Mouse (Mus musculus): Measurements from ENCODE around the gene Ssr3. TPM values are rescaled to one million over a fixed set of nuclear protein-coding genes. Genes with fewer than 3 reads are reported as not detected.

Gene Ssr3
- 18.1 and 27.3 TPM in 2 replicates for polyA plus RNA-seq (2012; rRNA removed)

- Histone ChIP-seq H3K4me1 (ENCODE audit: control insufficient read depth, insufficient read depth, insufficient read length, low read length) (no peaks in the 10 kb centered on the region; the same call in 1 of the 2 replicates), H3K36me3 (ENCODE audit: control insufficient read depth, insufficient read depth, low read length) (peaks cover 19% of the 10 kb centered on the region), H3K27ac (ENCODE audit: insufficient read depth, low read depth, low read length) (peak within 1 kb of the TSS; percentile 62), H3K27me3 (ENCODE audit: control insufficient read depth, insufficient read depth, low read length) (no peaks in the 10 kb centered on the region), H3K4me3 (ENCODE audit: low read depth, low read length) (peak within 1 kb of the TSS; percentile 86)
- WGBS: 1% methylated on average over 36 of the region's 36 CpGs
- TF ChIP-seq CTCF (IDR thresholded peaks at IDR 0.05; ENCODE audit: extremely low read depth, insufficient read length, insufficient replicate concordance, low read depth, low read length) (no peak), POLR2A (IDR thresholded peaks at IDR 0.05; ENCODE audit: low read depth, low read length) (peak; percentile 93)
These were observed at the start of gene Ssr3 for GRCm38 (mm10) chr3:65392421-65392817. TSS of gene Ssr3 (minus strand) at chr3:65392623.

DNA sequence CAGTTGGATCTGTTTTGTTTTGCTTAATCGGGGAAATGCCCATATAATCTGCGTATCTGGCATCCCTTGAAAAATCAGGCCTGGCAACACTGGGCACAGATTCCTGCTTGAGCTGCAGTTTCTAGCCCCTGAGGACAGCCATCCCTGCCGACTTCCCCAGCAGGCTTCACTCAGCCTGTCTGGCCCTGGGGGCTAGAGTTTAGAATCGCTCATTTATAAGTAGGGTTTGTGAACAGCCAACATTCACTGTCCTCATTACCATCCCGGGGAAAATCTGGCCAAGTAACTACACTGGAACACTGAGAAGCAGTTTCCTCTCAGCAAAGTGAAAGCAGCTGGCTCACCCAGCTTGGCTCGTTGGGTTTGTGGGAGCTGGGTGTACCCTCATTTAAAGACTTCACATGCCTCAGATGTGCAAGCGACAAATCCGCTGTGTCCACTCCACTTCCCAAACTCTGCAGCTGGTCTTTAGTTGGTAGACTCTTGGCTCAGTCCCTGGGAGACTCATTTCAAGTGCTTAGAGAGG, 49.2 kb upstream of the Ssr3 start:
- Histone ChIP-seq H3K27me3 (ENCODE audit: control insufficient read depth, insufficient read depth, low read length) (no peaks in the 10 kb centered on the region), H3K27ac (ENCODE audit: insufficient read depth, low read depth, low read length) (peak overlapping the region; percentile 21; the same call in 1 of the 2 replicates), H3K36me3 (ENCODE audit: control insufficient read depth, insufficient read depth, low read length) (no peaks in the 10 kb centered on the region), H3K4me3 (ENCODE audit: low read depth, low read length) (no peak overlapping the region), H3K4me1 (ENCODE audit: control insufficient read depth, insufficient read depth, insufficient read length, low read length) (no peaks in the 10 kb centered on the region)
- 55% methylated on average over 8 of the region's 8 CpGs for WGBS
- TF ChIP-seq CTCF (IDR thresholded peaks at IDR 0.05; ENCODE audit: extremely low read depth, insufficient read length, insufficient replicate concordance, low read depth, low read length) (no peak), POLR2A (IDR thresholded peaks at IDR 0.05; ENCODE audit: low read depth, low read length) (no peak)

- WGBS: 83% methylated on average over 7 of the region's 7 CpGs
- Histone ChIP-seq H3K27ac (ENCODE audit: insufficient read depth, low read depth, low read length) (no peak overlapping the region), H3K4me3 (ENCODE audit: low read depth, low read length) (no peak overlapping the region), H3K36me3 (ENCODE audit: control insufficient read depth, insufficient read depth, low read length) (no peaks in the 10 kb centered on the region), H3K4me1 (ENCODE audit: control insufficient read depth, insufficient read depth, insufficient read length, low read length) (no peaks in the 10 kb centered on the region), H3K27me3 (ENCODE audit: control insufficient read depth, insufficient read depth, low read length) (no peaks in the 10 kb centered on the region)
- TF ChIP-seq POLR2A (IDR thresholded peaks at IDR 0.05; ENCODE audit: low read depth, low read length): no peak
- TF ChIP-seq CTCF (IDR thresholded peaks at IDR 0.05; ENCODE audit: extremely low read depth, insufficient read length, insufficient replicate concordance, low read depth, low read length): no peak
These were observed 46.2 kb upstream of the Ssr3 start for GRCm38 (mm10) chr3:65438511-65439228.

DNA sequence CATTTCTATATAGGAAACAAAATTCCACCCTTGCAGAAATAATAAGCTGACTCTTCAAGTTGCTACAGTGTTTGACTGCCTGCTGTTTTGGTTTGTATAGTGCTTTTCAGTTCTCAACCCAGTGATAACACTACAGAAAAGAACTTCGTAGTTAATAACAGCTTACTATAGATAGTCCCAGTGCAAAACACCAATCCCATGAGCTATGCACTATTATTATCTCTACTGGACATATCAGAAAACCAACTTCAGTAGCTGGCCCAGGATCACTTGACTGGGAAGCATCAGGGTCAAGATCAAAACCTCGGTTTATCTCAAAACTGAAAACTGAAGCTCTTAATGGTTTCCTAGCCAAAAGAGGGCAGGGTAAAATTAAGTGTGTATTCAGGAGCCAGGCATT, 43.4 kb upstream of the Ssr3 start:
- TF ChIP-seq POLR2A (IDR thresholded peaks at IDR 0.05; ENCODE audit: low read depth, low read length) (no peak), CTCF (IDR thresholded peaks at IDR 0.05; ENCODE audit: extremely low read depth, insufficient read length, insufficient replicate concordance, low read depth, low read length) (no peak)
- no peaks in the 10 kb centered on the region for H3K36me3 ChIP-seq (ENCODE audit: control insufficient read depth, insufficient read depth, low read length)
- no peaks in the 10 kb centered on the region for H3K27me3 ChIP-seq (ENCODE audit: control insufficient read depth, insufficient read depth, low read length)
- H3K4me3 ChIP-seq (ENCODE audit: low read depth, low read length): no peak overlapping the region
- 62% methylated on average over 2 of the region's 2 CpGs for WGBS
- H3K27ac ChIP-seq (ENCODE audit: insufficient read depth, low read depth, low read length): no peak overlapping the region
- no peaks in the 10 kb centered on the region for H3K4me1 ChIP-seq (ENCODE audit: control insufficient read depth, insufficient read depth, insufficient read length, low read length)

DNA sequence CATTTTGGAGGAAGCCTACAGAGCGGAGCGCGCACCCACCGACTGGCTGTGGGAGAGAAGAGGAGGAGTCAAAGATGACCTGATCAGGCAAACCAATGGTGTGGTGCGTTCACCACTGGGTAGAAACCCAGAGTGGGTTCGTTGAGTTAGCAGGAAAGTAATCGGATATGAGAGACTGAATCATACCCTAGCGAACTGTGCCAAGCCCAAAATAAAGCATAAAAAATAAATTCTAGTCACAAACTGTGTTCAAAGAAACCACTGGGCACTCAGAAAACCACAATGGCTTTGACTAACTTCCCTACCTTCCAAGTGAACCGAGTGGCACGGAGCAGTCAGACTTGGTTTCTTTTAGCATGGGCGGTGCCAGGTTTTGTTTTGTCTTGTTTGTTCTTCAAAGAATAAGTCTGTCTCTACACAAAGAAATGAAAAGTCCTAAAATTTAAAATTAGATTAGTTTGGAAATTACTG, 42.7 kb upstream of the Ssr3 start:
- Histone ChIP-seq H3K27ac (ENCODE audit: insufficient read depth, low read depth, low read length) (no peak overlapping the region), H3K36me3 (ENCODE audit: control insufficient read depth, insufficient read depth, low read length) (no peaks in the 10 kb centered on the region), H3K4me3 (ENCODE audit: low read depth, low read length) (no peak overlapping the region), H3K27me3 (ENCODE audit: control insufficient read depth, insufficient read depth, low read length) (no peaks in the 10 kb centered on the region), H3K4me1 (ENCODE audit: control insufficient read depth, insufficient read depth, insufficient read length, low read length) (no peaks in the 10 kb centered on the region)
- WGBS: 73% methylated on average over 11 of the region's 11 CpGs
- no peak for TF ChIP-seq POLR2A (IDR thresholded peaks at IDR 0.05; ENCODE audit: low read depth, low read length)
- TF ChIP-seq CTCF (IDR thresholded peaks at IDR 0.05; ENCODE audit: extremely low read depth, insufficient read length, insufficient replicate concordance, low read depth, low read length): no peak

- Histone ChIP-seq H3K27ac (ENCODE audit: insufficient read depth, low read depth, low read length) (no peak overlapping the region), H3K4me1 (ENCODE audit: control insufficient read depth, insufficient read depth, insufficient read length, low read length) (no peaks in the 10 kb centered on the region), H3K4me3 (ENCODE audit: low read depth, low read length) (no peak overlapping the region), H3K36me3 (ENCODE audit: control insufficient read depth, insufficient read depth, low read length) (no peaks in the 10 kb centered on the region), H3K27me3 (ENCODE audit: control insufficient read depth, insufficient read depth, low read length) (no peaks in the 10 kb centered on the region)
- 94% methylated on average over 5 of the region's 5 CpGs for WGBS
- TF ChIP-seq POLR2A (IDR thresholded peaks at IDR 0.05; ENCODE audit: low read depth, low read length) (no peak), CTCF (IDR thresholded peaks at IDR 0.05; ENCODE audit: extremely low read depth, insufficient read length, insufficient replicate concordance, low read depth, low read length) (peak; percentile 16; the same call in 1 of the 2 replicates)
These were observed 39.8 kb upstream of the Ssr3 start for GRCm38 (mm10) chr3:65432236-65432635.

DNA sequence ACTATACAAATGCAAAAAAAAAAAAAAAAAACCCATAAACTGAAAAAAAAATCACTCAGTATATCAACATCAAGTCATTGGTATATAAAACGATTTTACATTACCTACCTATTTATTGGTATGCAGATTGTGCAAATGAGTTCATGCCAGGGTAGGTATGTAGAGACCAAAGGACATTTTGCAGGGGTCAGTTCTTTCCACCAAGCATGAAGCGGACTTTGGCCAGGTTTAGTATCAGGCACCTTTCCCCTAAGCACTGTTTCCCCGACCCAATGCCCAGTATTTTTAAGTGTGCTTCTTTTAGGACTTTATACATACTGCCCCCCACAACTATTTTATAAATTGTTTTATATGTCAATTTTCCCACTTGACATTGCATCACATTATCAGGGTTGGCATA, 27.3 kb upstream of the Ssr3 start:
- 66% methylated on average over 3 of the region's 3 CpGs for WGBS
- TF ChIP-seq CTCF (IDR thresholded peaks at IDR 0.05; ENCODE audit: extremely low read depth, insufficient read length, insufficient replicate concordance, low read depth, low read length) (no peak), POLR2A (IDR thresholded peaks at IDR 0.05; ENCODE audit: low read depth, low read length) (no peak)

More for the DNA sequence above, 27.3 kb upstream of the Ssr3 start:
- Histone ChIP-seq H3K4me1 (ENCODE audit: control insufficient read depth, insufficient read depth, insufficient read length, low read length) (no peaks in the 10 kb centered on the region), H3K27ac (ENCODE audit: insufficient read depth, low read depth, low read length) (no peak overlapping the region), H3K4me3 (ENCODE audit: low read depth, low read length) (no peak overlapping the region), H3K27me3 (ENCODE audit: control insufficient read depth, insufficient read depth, low read length) (no peaks in the 10 kb centered on the region; the same call in 1 of the 2 replicates), H3K36me3 (ENCODE audit: control insufficient read depth, insufficient read depth, low read length) (no peaks in the 10 kb centered on the region)

All from small intestine, adult 2 months (tissue).